Mouse (Mus musculus) heart, embryonic 16.5 days (tissue): ENCODE results near the gene Dcps. TPM values are rescaled to one million over a fixed set of nuclear protein-coding genes. Genes with fewer than 3 reads are reported as not detected.
A peak's percentile ranks its signal among the peaks of the same experiment; 100 is the strongest.

Experiments used
- ATAC-seq: fragments of 200-750 bp; cut with Nextera tagmentation; replicated peaks from 2 replicates; pipeline ENCODE4 v1.8.0; 2017; ENCODE audit warnings: moderate number of reproducible peaks; ENCODE audit not compliant: insufficient read depth, low FRiP score; ENCODE audit errors: extremely low read depth
- H3K27ac ChIP-seq: fragments of 300-500 bp; sonication (generic); 2 replicates; pipeline ENCODE4 v1.5.1; 2014; ENCODE audit warnings: mild to moderate bottlenecking, low read length, control low read depth, moderate library complexity
- H3K27me3 ChIP-seq: fragments of 300-500 bp; sonication (generic); 2 replicates; pipeline ENCODE4 v1.6.1; 2014; ENCODE audit warnings: low read length, mixed read lengths; ENCODE audit not compliant: control insufficient read depth, insufficient read depth
- H3K36me3 ChIP-seq: fragments of 300-500 bp; sonication (generic); 2 replicates; pipeline ENCODE4 v1.6.1; 2014; ENCODE audit not compliant: control insufficient read depth, insufficient read depth
- H3K4me1 ChIP-seq: fragments of 300-500 bp; sonication (generic); 2 replicates; pipeline ENCODE4 v1.6.1; 2014; ENCODE audit warnings: low read length, mixed read lengths; ENCODE audit not compliant: control insufficient read depth, insufficient read depth
- H3K4me2 ChIP-seq: fragments of 300-500 bp; sonication (generic); 2 replicates; pipeline ENCODE4 v1.6.1; 2014; ENCODE audit warnings: low read depth, mild to moderate bottlenecking, control low read depth, low read length
- H3K4me3 ChIP-seq: fragments of 300-500 bp; sonication (generic); 2 replicates; pipeline ENCODE4 v1.5.1; 2014; ENCODE audit warnings: mild to moderate bottlenecking, control low read depth, low read length
- H3K9ac ChIP-seq: fragments of 300-500 bp; sonication (generic); 2 replicates; pipeline ENCODE4 v1.6.1; 2014; ENCODE audit warnings: low read length, control low read depth
- H3K9me3 ChIP-seq: fragments of 300-500 bp; sonication (generic); replicated peaks from 2 replicates; pipeline ENCODE4 v1.6.1; 2016; ENCODE audit warnings: low read length; ENCODE audit not compliant: control insufficient read depth
- WGBS: fragments of 180-500 bp; shearing (Covaris S2); extraction: QIAGEN DNeasy Blood & Tissue Kit; methylation state at CpG from one replicate; pipeline ENCODE4 v1.1.7; 2014; 5-methylcytosine and 5-hydroxymethylcytosine counted together
- polyA plus RNA-seq: library from polyadenylated mRNA; unstranded; fragments of >200 nt; fragmentation: Nextera tagmentation; extraction: Ambion mirVana; gene quantifications from 2 replicates; pipeline ENCODE4 v1.2.1, GENCODE M21; 2015

Dcps gene
- polyA plus RNA-seq, 1 experiment from 2014 or later: 60.2 TPM

DNA sequence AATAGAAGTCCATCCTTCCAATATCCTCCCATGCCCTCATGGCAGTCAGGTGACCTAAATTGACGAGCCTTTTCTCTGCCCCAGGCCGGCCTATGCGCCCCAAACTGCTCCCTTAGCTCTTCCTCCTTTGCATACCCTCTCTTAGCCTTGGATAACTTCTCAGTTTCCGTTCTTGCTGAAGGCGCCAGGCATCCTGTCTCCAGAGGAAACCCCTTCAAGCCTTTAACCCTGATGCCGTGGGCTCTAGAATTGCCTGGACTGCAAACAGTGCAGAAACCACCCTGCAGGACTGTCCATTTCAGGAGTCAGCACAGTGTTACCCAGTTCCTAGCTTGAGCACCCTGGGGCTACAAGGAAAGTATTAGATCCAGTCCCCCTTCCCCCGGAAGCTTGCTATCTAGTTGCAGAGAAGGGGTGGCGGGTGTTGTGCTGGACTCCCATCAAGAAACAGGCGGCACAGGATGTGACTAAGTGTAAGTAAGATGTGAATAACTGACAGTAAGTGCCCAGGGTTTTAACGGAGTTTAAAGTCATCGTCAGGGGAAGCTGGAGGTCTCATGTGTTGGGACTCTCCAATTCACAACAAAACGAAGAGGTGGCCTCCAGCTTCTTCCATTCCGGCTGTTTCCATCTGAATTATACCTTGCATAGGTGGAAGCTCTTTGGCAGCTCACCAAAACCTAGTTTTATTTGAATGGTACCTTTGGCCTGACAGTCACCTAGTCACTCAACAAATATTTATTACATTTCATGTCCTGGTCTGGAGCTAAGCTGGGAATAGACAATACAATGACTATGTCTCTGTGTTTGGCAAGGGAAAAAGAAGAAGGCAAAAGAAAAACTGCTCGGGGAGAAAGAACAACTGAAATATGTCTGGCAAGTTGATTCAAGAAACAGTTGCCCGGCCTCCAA is 58.2 kb downstream of the Dcps start:
- H3K4me1 ChIP-seq: peaks cover 24% of the 10 kb centered on the region
- H3K4me3 ChIP-seq: peak overlapping the region; percentile 76
- 20% methylated on average over 15 of the region's 15 CpGs for WGBS
- H3K27ac ChIP-seq: peak overlapping the region; percentile 92
- ATAC-seq: 0 out of 2 replicates have a peak, but pooled peaks have one; percentile 18
- peak overlapping the region; percentile 89 for H3K4me2 ChIP-seq
- no peaks in the 10 kb centered on the region for H3K36me3 ChIP-seq
- no peaks in the 10 kb centered on the region for H3K27me3 ChIP-seq
- no peaks in the 10 kb centered on the region for H3K9me3 ChIP-seq
- peak overlapping the region; percentile 87 for H3K9ac ChIP-seq

DNA sequence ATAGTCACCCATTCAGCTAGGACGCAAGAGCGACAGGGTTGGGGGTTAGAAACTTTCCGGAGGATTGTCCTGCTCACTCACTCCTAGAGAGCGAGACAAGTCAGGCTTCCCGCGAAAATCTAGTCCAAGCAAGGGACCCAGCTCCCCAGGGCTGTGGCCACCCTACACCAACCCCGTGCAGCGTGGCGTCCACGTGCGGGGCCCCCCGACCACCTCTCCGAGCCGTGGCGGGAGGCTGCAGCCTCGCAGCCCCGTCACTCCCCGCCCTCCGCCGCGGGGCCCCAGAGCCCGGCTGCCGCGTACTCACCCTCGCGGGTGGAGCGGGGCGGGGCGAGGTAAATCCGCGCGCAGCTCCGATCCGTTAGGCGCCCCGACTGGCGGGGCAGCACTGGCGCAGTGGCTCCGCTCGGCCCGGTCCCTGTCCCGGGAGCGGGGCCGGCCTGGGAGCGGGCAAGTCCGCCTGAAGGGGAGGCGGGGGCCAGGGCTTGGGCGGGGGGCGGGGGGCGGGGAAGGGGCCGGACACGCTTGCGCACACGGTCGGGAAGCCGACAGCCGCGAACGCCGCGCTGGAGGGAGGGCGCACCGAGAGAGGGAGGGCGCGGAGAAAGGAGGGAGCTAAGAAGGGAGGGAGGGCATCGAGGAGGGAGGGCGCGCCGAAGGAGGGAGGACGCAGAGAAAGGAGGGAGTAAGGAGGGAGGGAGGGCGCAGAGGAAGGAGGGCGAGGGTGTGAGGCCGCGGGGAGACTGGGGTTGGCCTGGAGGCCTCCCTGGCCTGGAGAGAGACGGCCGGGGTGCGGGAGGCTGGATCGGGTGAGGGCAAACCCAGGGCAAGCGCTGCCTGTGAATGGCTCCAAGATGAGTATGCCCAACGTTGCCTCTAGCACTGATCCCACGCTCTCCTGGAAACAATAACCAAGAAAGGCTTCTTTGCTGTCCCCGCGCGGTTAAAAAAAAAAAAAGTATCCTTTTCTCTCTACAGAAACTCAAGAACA is 59.2 kb downstream of the Dcps start:
- peak overlapping the region; percentile 76 for H3K4me3 ChIP-seq
- H3K4me1 ChIP-seq: peaks cover 29% of the 10 kb centered on the region
- H3K9ac ChIP-seq: peak overlapping the region; percentile 87
- peak; percentile 88 for ATAC-seq
- peak overlapping the region; percentile 89 for H3K4me2 ChIP-seq
- no peaks in the 10 kb centered on the region for H3K9me3 ChIP-seq
- H3K27ac ChIP-seq: peak overlapping the region; percentile 92
- no peaks in the 10 kb centered on the region for H3K27me3 ChIP-seq
- H3K36me3 ChIP-seq: no peaks in the 10 kb centered on the region
- WGBS: under 1% methylated on average over 81 of the region's 84 CpGs

DNA sequence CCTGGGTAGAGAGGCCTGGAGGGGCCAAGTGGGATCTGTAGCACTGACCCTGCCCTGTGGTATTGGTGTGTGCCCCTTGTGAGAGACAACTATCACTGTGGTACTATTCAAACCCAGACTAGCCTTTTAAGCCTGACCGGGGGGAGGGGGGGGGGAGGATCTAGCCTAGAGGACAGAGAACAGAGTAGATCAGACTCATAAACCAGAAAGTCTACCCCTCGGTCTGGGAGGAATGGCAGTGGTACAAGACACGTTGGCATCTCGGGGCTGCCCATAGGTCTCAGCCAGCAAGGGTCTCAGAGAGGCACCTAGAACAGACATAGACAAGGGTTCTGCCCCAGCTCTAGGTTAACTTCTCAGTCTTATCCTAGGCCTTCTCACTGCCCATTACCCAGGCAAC is 60.1 kb downstream of the Dcps start:
- Histone ChIP-seq H3K27me3 (no peaks in the 10 kb centered on the region), H3K4me1 (peaks cover 36% of the 10 kb centered on the region), H3K4me3 (peak overlapping the region; percentile 76), H3K27ac (peak overlapping the region; percentile 92), H3K9ac (peak overlapping the region; percentile 87), H3K9me3 (no peaks in the 10 kb centered on the region), H3K4me2 (peak overlapping the region; percentile 89), H3K36me3 (no peaks in the 10 kb centered on the region)
- ATAC-seq: no peak
- WGBS: 24% methylated on average over 4 of the region's 4 CpGs

DNA sequence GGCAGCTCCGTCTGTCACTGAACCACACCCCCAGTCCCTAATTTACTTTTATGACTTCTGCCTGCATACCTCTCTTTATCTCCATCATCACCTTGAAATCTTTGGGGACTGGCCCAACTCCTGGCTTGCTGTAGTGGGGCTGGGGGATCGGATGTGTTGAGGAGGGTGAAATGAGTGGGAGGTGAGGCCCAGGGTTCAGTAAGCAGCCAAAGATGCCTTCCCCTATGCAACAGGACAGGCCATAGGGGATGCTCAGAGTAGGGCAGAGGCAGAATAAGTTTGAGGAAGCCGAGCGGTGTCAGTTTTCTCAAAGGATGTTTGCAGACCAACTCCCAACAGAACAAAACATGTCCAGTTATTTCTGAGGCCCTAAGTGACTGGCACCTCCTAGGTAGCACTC is 60.6 kb downstream of the Dcps start:
- Histone ChIP-seq H3K4me3 (peak overlapping the region; percentile 76), H3K27ac (peak overlapping the region; percentile 38; the same call in 1 of the 2 replicates), H3K36me3 (no peaks in the 10 kb centered on the region), H3K4me1 (peaks cover 41% of the 10 kb centered on the region), H3K27me3 (no peaks in the 10 kb centered on the region), H3K9ac (peak overlapping the region; percentile 87), H3K4me2 (peak overlapping the region; percentile 89), H3K9me3 (no peaks in the 10 kb centered on the region)
- WGBS: 56% methylated on average over 4 of the region's 4 CpGs
- no peak for ATAC-seq

DNA sequence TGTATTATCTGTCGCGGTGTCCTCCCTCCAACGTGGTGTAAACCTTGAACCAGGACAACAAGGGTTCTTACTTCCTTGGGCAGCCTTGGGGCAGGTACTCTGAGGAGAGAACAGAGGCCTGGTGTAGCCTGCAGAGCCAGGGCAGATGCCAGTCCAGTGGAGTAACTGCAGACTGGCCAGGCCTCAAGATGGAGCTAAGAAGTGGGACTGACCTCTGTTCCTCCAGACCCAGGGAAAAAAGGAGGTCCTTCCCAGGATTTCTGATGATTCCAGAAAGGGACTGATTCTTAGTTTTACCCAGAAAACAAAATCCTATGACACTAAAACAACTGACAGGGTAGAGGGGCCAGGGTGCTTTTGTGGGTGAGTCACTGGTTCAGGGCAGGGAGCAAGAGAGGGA is 61.6 kb downstream of the Dcps start:
- Histone ChIP-seq H3K9ac (no peak overlapping the region; the same call in 1 of the 2 replicates), H3K27me3 (no peaks in the 10 kb centered on the region), H3K9me3 (no peaks in the 10 kb centered on the region), H3K4me1 (peaks cover 52% of the 10 kb centered on the region), H3K27ac (no peak overlapping the region), H3K36me3 (no peaks in the 10 kb centered on the region), H3K4me3 (no peak overlapping the region), H3K4me2 (no peak overlapping the region)
- WGBS: 87% methylated on average over 3 of the region's 3 CpGs
- no peak for ATAC-seq

DNA sequence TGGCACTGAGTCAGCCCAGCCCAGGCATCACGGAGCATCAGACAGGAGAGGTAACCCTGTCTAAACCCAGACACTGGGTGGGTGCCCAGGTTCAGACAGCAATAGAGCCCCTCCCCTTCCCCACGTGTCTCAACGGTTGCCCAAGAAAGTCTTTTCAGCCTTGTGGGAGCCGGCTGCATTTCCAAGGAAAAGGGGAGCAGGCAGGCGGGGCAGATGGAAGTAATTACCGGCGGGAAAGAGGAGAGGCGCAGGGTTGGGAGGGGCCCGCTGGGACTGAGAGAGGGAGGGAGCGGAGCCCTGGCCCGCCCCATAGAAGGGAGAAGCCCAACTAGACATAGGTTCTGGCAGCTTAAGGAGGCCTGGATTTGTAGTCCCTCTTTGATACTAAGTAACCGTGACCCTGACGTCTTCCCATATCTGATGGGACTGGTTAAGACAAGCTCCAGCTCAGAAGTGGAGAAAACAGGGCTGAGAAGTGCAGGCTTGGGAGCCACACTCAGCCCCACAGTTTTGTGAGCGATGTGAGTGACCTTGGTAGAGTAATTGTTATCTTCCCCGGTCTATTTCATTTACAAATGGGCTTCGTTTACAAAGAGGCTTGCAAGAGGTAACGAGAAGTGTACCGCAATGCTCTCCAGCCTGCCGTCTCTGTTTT is 63.8 kb downstream of the Dcps start:
- H3K9me3 ChIP-seq: no peaks in the 10 kb centered on the region
- 53% methylated on average over 19 of the region's 19 CpGs for WGBS
- H3K9ac ChIP-seq: no peak overlapping the region
- H3K4me1 ChIP-seq: peaks cover 47% of the 10 kb centered on the region
- no peaks in the 10 kb centered on the region for H3K27me3 ChIP-seq
- no peak overlapping the region for H3K27ac ChIP-seq
- no peak for ATAC-seq
- no peak overlapping the region for H3K4me3 ChIP-seq
- peak overlapping the region; percentile 10; the same call in 1 of the 2 replicates for H3K4me2 ChIP-seq
- no peaks in the 10 kb centered on the region for H3K36me3 ChIP-seq

DNA sequence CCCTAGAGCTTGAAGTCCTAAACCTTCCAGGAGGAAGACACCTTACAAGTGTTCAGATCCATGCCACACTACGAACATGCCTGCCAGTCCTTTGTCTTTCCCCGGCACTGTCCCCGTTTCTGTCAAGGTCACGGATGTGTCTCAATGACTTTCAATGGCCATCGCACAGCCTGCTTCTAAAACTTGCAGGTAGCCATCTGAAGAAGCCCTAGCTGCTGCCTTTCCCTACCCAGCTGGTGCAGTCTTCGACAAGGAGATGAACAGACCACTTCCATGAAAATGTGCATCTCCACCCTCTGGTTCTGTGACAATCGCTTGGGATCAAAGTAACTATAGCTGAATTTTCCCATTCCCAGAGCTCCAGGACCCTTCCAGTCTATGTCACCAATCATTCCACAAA is 64.4 kb downstream of the Dcps start:
- Histone ChIP-seq H3K27me3 (no peaks in the 10 kb centered on the region), H3K27ac (no peak overlapping the region), H3K9ac (no peak overlapping the region), H3K9me3 (no peaks in the 10 kb centered on the region), H3K4me3 (no peak overlapping the region), H3K4me1 (peaks cover 48% of the 10 kb centered on the region), H3K4me2 (peak overlapping the region; percentile 10; the same call in 1 of the 2 replicates), H3K36me3 (no peaks in the 10 kb centered on the region)
- no peak for ATAC-seq
- WGBS: 77% methylated on average over 7 of the region's 7 CpGs

DNA sequence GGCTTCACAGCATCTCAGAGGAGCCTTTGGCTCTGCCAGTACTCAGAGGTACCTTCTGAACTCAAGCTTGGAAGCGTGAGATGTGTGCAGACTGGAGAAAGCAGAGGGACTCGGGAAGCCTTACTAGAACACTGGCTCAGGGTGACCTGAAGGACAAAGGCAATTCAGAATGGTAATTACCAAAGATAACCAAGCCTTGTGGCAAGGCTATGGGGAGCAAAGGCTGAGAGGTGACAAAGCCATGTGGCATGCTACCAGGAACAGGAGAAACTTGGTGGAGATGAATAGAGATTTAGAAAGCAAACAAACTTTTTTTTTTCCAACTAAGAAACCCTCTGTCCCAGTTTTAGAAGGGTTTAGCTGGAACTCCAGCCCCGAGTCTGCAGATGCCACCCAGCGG is 65.3 kb downstream of the Dcps start:
- Histone ChIP-seq H3K36me3 (no peaks in the 10 kb centered on the region), H3K9me3 (no peaks in the 10 kb centered on the region), H3K27ac (0 out of 2 replicates have a peak overlapping the region, but pooled peaks have one; percentile 4), H3K4me3 (no peak overlapping the region), H3K9ac (0 out of 2 replicates have a peak overlapping the region, but pooled peaks have one; percentile 27), H3K27me3 (no peaks in the 10 kb centered on the region), H3K4me1 (peaks cover 51% of the 10 kb centered on the region), H3K4me2 (no peak overlapping the region)
- 70% methylated on average over 4 of the region's 4 CpGs for WGBS
- ATAC-seq: no peak
